24 mouse cellular contexts compared by ENCODE assay signal in genomic region chr16:34538679-34539185, GRCm38 (mm10). TPM values are rescaled to one million over a fixed set of nuclear protein-coding genes. Genes with fewer than 3 reads are reported as not detected.
DNase-seq lines count a peak whose midpoint lies in the region; ATAC-seq lines count a peak whose summit lies in the region.
"Had no signal": no experiment of that assay in that cellular context is flagged by ENCODE, and none has a peak within 500 bp of the region (broad histone marks: within the 10 kb centered on the region; RNA-seq: fewer than 3 reads in every experiment).

No protein-coding gene starts in this region.

- H3K4me3 ChIP-seq in heart, embryonic 15.5 days = no peak overlapping the region
- no peak overlapping the region for H3K4me3 ChIP-seq in midbrain, embryonic 15.5 days
- no peak overlapping the region for H3K4me3 ChIP-seq in midbrain, embryonic 11.5 days (ENCODE audit: low read depth, low read length)
- no peak overlapping the region for H3K4me3 ChIP-seq in forebrain, embryonic 14.5 days (ENCODE audit: low read depth, low read length)
- no peak overlapping the region for H3K4me3 ChIP-seq in kidney, embryonic 16.5 days (ENCODE audit: low read length)
- H3K4me3 ChIP-seq: gastrocnemius, adult 2 months; heart, embryonic 13.5 days; limb, embryonic 13.5 days; liver, embryonic 12.5 days; midbrain, embryonic 12.5 days; myocyte; neural tube, embryonic 15.5 days; stomach, embryonic 15.5 days had no signal

- no peak overlapping the region for H3K9ac ChIP-seq in heart, embryonic 15.5 days
- H3K9ac ChIP-seq in midbrain, embryonic 15.5 days = no peak overlapping the region
- H3K9ac ChIP-seq in midbrain, embryonic 11.5 days (ENCODE audit: low read length) = no peak overlapping the region
- no peak overlapping the region for H3K9ac ChIP-seq in forebrain, embryonic 14.5 days (ENCODE audit: low read length)
- no peak overlapping the region for H3K9ac ChIP-seq in kidney, embryonic 16.5 days (replicated peaks; ENCODE audit: low read length)
- H3K9ac ChIP-seq: heart, embryonic 13.5 days; limb, embryonic 13.5 days; liver, embryonic 12.5 days; midbrain, embryonic 12.5 days; neural tube, embryonic 15.5 days; stomach, embryonic 15.5 days had no signal

- no peaks in the 10 kb centered on the region for H3K9me3 ChIP-seq in heart, embryonic 15.5 days (replicated peaks)
- H3K9me3 ChIP-seq in midbrain, embryonic 15.5 days = no peaks in the 10 kb centered on the region
- H3K9me3 ChIP-seq in midbrain, embryonic 11.5 days (ENCODE audit: control insufficient read depth, low read length) = no peaks in the 10 kb centered on the region
- no peaks in the 10 kb centered on the region for H3K9me3 ChIP-seq in forebrain, embryonic 14.5 days (replicated peaks; ENCODE audit: control insufficient read depth, low read length)
- H3K9me3 ChIP-seq in kidney, embryonic 16.5 days (ENCODE audit: low read length) = no peaks in the 10 kb centered on the region
- H3K9me3 ChIP-seq: limb, embryonic 13.5 days; liver, embryonic 12.5 days; midbrain, embryonic 12.5 days; neural tube, embryonic 15.5 days; stomach, embryonic 15.5 days had no signal

- H3K4me1 ChIP-seq in heart, embryonic 15.5 days (replicated peaks) = peaks cover 20% of the 10 kb centered on the region
- peaks cover 26% of the 10 kb centered on the region for H3K4me1 ChIP-seq in midbrain, embryonic 15.5 days
- no peaks in the 10 kb centered on the region for H3K4me1 ChIP-seq in midbrain, embryonic 11.5 days (ENCODE audit: control insufficient read depth, insufficient read depth, low read length)
- H3K4me1 ChIP-seq in forebrain, embryonic 14.5 days (ENCODE audit: control insufficient read depth, insufficient read depth, low read length) = peaks cover 39% of the 10 kb centered on the region
- peaks cover 14% of the 10 kb centered on the region for H3K4me1 ChIP-seq in kidney, embryonic 16.5 days (ENCODE audit: insufficient read depth, low read length)
- H3K4me1 ChIP-seq: stomach, embryonic 15.5 days had no signal

- 0 out of 2 replicates have a peak, but pooled peaks have one; percentile 4 for ATAC-seq in heart, embryonic 15.5 days (replicated peaks; ENCODE audit: insufficient number of reproducible peaks, insufficient read depth, low FRiP score, low read depth)
- ATAC-seq in midbrain, embryonic 15.5 days (replicated peaks) = no peak
- no peak for ATAC-seq in midbrain, embryonic 11.5 days (ENCODE audit: low FRiP score)
- peak; percentile 85 for ATAC-seq in forebrain, embryonic 14.5 days
- ATAC-seq in kidney, embryonic 16.5 days (ENCODE audit: low FRiP score, low TSS enrichment) = no peak
- ATAC-seq: hindbrain, postnatal 0 days; intestine, embryonic 16.5 days; liver, embryonic 12.5 days had no signal

- H3K4me2 ChIP-seq in heart, embryonic 15.5 days = no peak overlapping the region
- H3K4me2 ChIP-seq in midbrain, embryonic 15.5 days = no peak overlapping the region
- H3K4me2 ChIP-seq in midbrain, embryonic 11.5 days = no peak overlapping the region
- H3K4me2 ChIP-seq in forebrain, embryonic 14.5 days (ENCODE audit: low read length) = no peak overlapping the region
- no peak overlapping the region for H3K4me2 ChIP-seq in kidney, embryonic 16.5 days (replicated peaks; ENCODE audit: low read depth, low read length)
- H3K4me2 ChIP-seq: heart, embryonic 13.5 days; limb, embryonic 13.5 days; liver, embryonic 12.5 days; midbrain, embryonic 12.5 days; neural tube, embryonic 15.5 days; stomach, embryonic 15.5 days had no signal

- H3K27me3 ChIP-seq in heart, embryonic 15.5 days = no peaks in the 10 kb centered on the region
- no peaks in the 10 kb centered on the region for H3K27me3 ChIP-seq in midbrain, embryonic 15.5 days (replicated peaks)
- no peaks in the 10 kb centered on the region for H3K27me3 ChIP-seq in midbrain, embryonic 11.5 days (ENCODE audit: control insufficient read depth, insufficient read depth, low read length)
- no peaks in the 10 kb centered on the region for H3K27me3 ChIP-seq in forebrain, embryonic 14.5 days (replicated peaks; ENCODE audit: control insufficient read depth, insufficient read depth, low read length)
- H3K27me3 ChIP-seq in kidney, embryonic 16.5 days (ENCODE audit: insufficient read depth, low read length) = no peaks in the 10 kb centered on the region
- H3K27me3 ChIP-seq: heart, embryonic 13.5 days; limb, embryonic 13.5 days; liver, embryonic 12.5 days; midbrain, embryonic 12.5 days; neural tube, embryonic 15.5 days; stomach, embryonic 15.5 days had no signal

- WGBS in heart, embryonic 15.5 days = 61% methylated on average over 5 of the region's 5 CpGs
- WGBS in midbrain, embryonic 15.5 days = 71% methylated on average over 5 of the region's 5 CpGs
- WGBS in midbrain, embryonic 11.5 days = 86% methylated on average over 5 of the region's 5 CpGs
- WGBS in forebrain, embryonic 14.5 days = 26% methylated on average over 5 of the region's 5 CpGs
- 68% methylated on average over 5 of the region's 5 CpGs for WGBS in kidney, embryonic 16.5 days

- no peaks in the 10 kb centered on the region for H3K36me3 ChIP-seq in heart, embryonic 15.5 days
- no peaks in the 10 kb centered on the region for H3K36me3 ChIP-seq in midbrain, embryonic 15.5 days (replicated peaks)
- H3K36me3 ChIP-seq in midbrain, embryonic 11.5 days (ENCODE audit: control insufficient read depth, insufficient read depth, low read length) = no peaks in the 10 kb centered on the region; the same call in 1 of the 2 replicates
- no peaks in the 10 kb centered on the region for H3K36me3 ChIP-seq in forebrain, embryonic 14.5 days (ENCODE audit: control insufficient read depth, insufficient read depth, low read length)
- H3K36me3 ChIP-seq in kidney, embryonic 16.5 days (ENCODE audit: insufficient read depth, low read length) = no peaks in the 10 kb centered on the region
- H3K36me3 ChIP-seq: heart, embryonic 13.5 days; limb, embryonic 13.5 days; liver, embryonic 12.5 days; midbrain, embryonic 12.5 days; neural tube, embryonic 15.5 days; stomach, embryonic 15.5 days had no signal

- DNase-seq in heart, adult 18-20 months = no peak
- no peak for DNase-seq in midbrain, embryonic 11.5 days (ENCODE audit: low spot score, missing footprints)
- DNase-seq in forebrain, embryonic 14.5 days (ENCODE audit: low spot score) = peak; percentile 89
- no peak for DNase-seq in adrenal gland, adult (ENCODE audit: inconsistent age in 2 of 2, low spot score in 1 of 2)
- DNase-seq: adrenal gland, postnatal 25 days; cerebellum, postnatal 10 days; gastrocnemius, adult 2 months; heart, postnatal 36 days; layer of hippocampus, adult 9-11 months; lung, adult 18-20 months; lung, postnatal 10 days; thymus, postnatal 36 days had no signal

- no peak overlapping the region for H3K27ac ChIP-seq in heart, embryonic 15.5 days
- H3K27ac ChIP-seq in midbrain, embryonic 15.5 days = 0 out of 2 replicates have a peak overlapping the region, but pooled peaks have one; percentile 20
- H3K27ac ChIP-seq in midbrain, embryonic 11.5 days (ENCODE audit: low read depth, low read length) = no peak overlapping the region
- peak overlapping the region; percentile 62 for H3K27ac ChIP-seq in forebrain, embryonic 14.5 days (ENCODE audit: low read depth, low read length)
- H3K27ac ChIP-seq in kidney, embryonic 16.5 days (ENCODE audit: low read length) = no peak overlapping the region
- H3K27ac ChIP-seq: gastrocnemius, adult 2 months; heart, embryonic 13.5 days; hindbrain, postnatal 0 days; limb, embryonic 13.5 days; liver, embryonic 12.5 days; midbrain, embryonic 12.5 days; neural tube, embryonic 15.5 days; stomach, embryonic 15.5 days had no signal

RNA-seq across cellular contexts. Expression of gene Kalrn, which starts 34.6 kb away (rescaled TPM):
- 30.1 and 32.8 TPM in 2 replicates for polyA plus RNA-seq in heart, embryonic 15.5 days (2015; fragmentation: Nextera tagmentation; extraction: Ambion mirVana)
- total RNA-seq in heart, adult 18-20 months (2021) = 10 to 100 TPM; 20.9 to 21.2 TPM
- 34.5 and 39.2 TPM in 2 replicates for polyA plus RNA-seq in midbrain, embryonic 15.5 days (2015; fragmentation: Nextera tagmentation; extraction: Ambion mirVana)
- polyA plus RNA-seq in midbrain, embryonic 11.5 days (2014; fragmentation: Nextera tagmentation; extraction: Ambion mirVana) = 15.5 and 16.8 TPM in 2 replicates
- polyA plus RNA-seq in forebrain, embryonic 14.5 days (2014; fragmentation: Nextera tagmentation; extraction: Ambion mirVana) = 19.7 and 26.2 TPM in 2 replicates
- 15.2 and 16.5 TPM in 2 replicates for polyA plus RNA-seq in kidney, embryonic 16.5 days (2015; fragmentation: Nextera tagmentation; extraction: Ambion mirVana)

Comparison
In these comparisons a context has a peak if more than half of its experiments do, and no peak if none do; other contexts are left out.
1. H3K27ac ChIP-seq: peak in midbrain, embryonic 15.5 days (single experiment) and forebrain, embryonic 14.5 days (single experiment); none in heart, embryonic 15.5 days (single experiment), midbrain, embryonic 11.5 days (single experiment) and kidney, embryonic 16.5 days (single experiment).
2. ATAC-seq: peak in heart, embryonic 15.5 days (single experiment) and forebrain, embryonic 14.5 days (single experiment); none in midbrain, embryonic 15.5 days (single experiment), midbrain, embryonic 11.5 days (single experiment) and kidney, embryonic 16.5 days (single experiment).